Comparison of ENCODE assay signal across 8 mouse cellular contexts in the genomic region with DNA sequence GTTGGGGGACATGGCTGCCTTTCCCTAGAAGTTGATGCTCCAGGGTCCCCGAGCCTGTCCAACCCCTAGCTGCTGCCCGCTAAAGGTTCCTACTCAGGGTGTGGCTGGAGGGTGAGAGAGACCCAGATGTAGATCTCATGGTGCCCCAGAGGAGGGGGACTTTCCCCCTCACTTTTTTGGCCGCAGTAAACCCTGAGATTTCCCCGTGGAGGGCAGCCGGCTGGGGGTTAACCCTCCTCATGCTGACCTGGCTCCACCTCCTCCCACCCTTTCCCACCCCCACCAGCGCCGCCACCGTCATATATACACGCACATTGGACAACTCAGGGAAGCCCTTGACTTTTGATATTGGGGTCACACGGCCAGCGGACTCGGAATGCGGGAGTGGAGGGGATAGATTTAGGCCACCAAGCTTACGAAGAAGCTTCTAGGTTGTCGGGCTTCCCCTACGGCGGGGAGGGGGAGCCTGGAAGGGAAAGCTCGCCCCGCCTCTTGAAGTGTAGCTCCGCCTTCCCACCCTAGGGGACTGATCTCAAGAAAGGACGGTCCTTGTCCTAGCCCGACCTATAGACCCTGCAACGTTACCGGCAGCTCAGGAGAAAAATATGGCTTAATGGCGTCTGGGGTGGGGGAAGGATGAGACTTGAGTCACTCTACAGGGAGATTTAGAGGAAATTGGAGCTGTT. TPM values are rescaled to one million over a fixed set of nuclear protein-coding genes. Genes with fewer than 3 reads are reported as not detected.
A peak's percentile ranks its signal among the peaks of the same experiment; 100 is the strongest.
DNase-seq lines count a peak whose midpoint lies in the region; ATAC-seq lines count a peak whose summit lies in the region.

No protein-coding gene starts in this region.

- no peak overlapping the region for H3K9ac ChIP-seq in forebrain, embryonic 14.5 days (ENCODE audit: low read length)
- H3K9ac ChIP-seq in limb, embryonic 12.5 days (replicated peaks): peak overlapping the region; percentile 64
- peak overlapping the region; percentile 8 for H3K9ac ChIP-seq in midbrain, embryonic 12.5 days (replicated peaks)

- no peak overlapping the region for H3K27ac ChIP-seq in forebrain, embryonic 14.5 days (ENCODE audit: low read depth, low read length)
- H3K27ac ChIP-seq in limb, embryonic 12.5 days: peak overlapping the region; percentile 66; the same call in 1 of the 2 replicates
- no peak overlapping the region for H3K27ac ChIP-seq in midbrain, embryonic 12.5 days (replicated peaks)

- peak; percentile 45; the same call in 1 of the 2 replicates for ATAC-seq in forebrain, embryonic 14.5 days
- peak; percentile 46 to 55 for ATAC-seq in hematopoietic stem cell, adult 5-6 weeks (replicated peaks in 1 of 2; ENCODE audit: insufficient read depth in 1 of 2, low FRiP score in 2 of 2, low TSS enrichment in 1 of 2, low read depth in 1 of 2, poor library complexity in 2 of 2, severe bottlenecking in 2 of 2)
- ATAC-seq in limb, embryonic 12.5 days (ENCODE audit: insufficient number of reproducible peaks, insufficient read depth, low FRiP score, low TSS enrichment, low read depth): peak; percentile 9
- peak; percentile 34; the same call in 1 of the 2 replicates for ATAC-seq in midbrain, embryonic 12.5 days (ENCODE audit: low FRiP score, low read depth)

- H3K4me2 ChIP-seq in forebrain, embryonic 14.5 days (ENCODE audit: low read length): peak overlapping the region; percentile 42
- peak overlapping the region; percentile 74 for H3K4me2 ChIP-seq in limb, embryonic 12.5 days
- H3K4me2 ChIP-seq in midbrain, embryonic 12.5 days (replicated peaks): peak overlapping the region; percentile 50

- no peaks in the 10 kb centered on the region for H3K36me3 ChIP-seq in forebrain, embryonic 14.5 days (ENCODE audit: control insufficient read depth, insufficient read depth, low read length)
- H3K36me3 ChIP-seq in limb, embryonic 12.5 days: no peaks in the 10 kb centered on the region
- H3K36me3 ChIP-seq in midbrain, embryonic 12.5 days: no peaks in the 10 kb centered on the region

- peak; percentile 41 to 55 for DNase-seq in cerebellum, adult 18-20 months
- no peak for DNase-seq in cerebellum, postnatal 4 days (ENCODE audit: low spot score in 2 of 2)
- DNase-seq in brain, adult 2 months (ENCODE audit: low read depth, low spot score): peak; percentile 48
- DNase-seq in forebrain, embryonic 14.5 days (ENCODE audit: low spot score): peak; percentile 46
- DNase-seq in spleen, postnatal 4 days (ENCODE audit: low spot score in 2 of 2): peak; percentile 78 to 87

- 0 out of 2 replicates have a peak, but pooled peaks cover 8% of the 10 kb centered on the region for H3K4me1 ChIP-seq in forebrain, embryonic 14.5 days (ENCODE audit: control insufficient read depth, insufficient read depth, low read length)
- peaks cover 26% of the 10 kb centered on the region for H3K4me1 ChIP-seq in limb, embryonic 12.5 days (replicated peaks)
- H3K4me1 ChIP-seq in midbrain, embryonic 12.5 days: peaks cover 19% of the 10 kb centered on the region

- H3K9me3 ChIP-seq in forebrain, embryonic 14.5 days (replicated peaks; ENCODE audit: control insufficient read depth, low read length): no peaks in the 10 kb centered on the region
- no peaks in the 10 kb centered on the region for H3K9me3 ChIP-seq in limb, embryonic 12.5 days
- H3K9me3 ChIP-seq in midbrain, embryonic 12.5 days: no peaks in the 10 kb centered on the region

- H3K27me3 ChIP-seq in forebrain, embryonic 14.5 days (replicated peaks; ENCODE audit: control insufficient read depth, insufficient read depth, low read length): peaks cover 23% of the 10 kb centered on the region
- H3K27me3 ChIP-seq in limb, embryonic 12.5 days: no peaks in the 10 kb centered on the region
- H3K27me3 ChIP-seq in midbrain, embryonic 12.5 days: peaks cover 30% of the 10 kb centered on the region

- 4% methylated on average over 25 of the region's 25 CpGs for WGBS in forebrain, embryonic 14.5 days
- WGBS in limb, embryonic 12.5 days: 3% methylated on average over 25 of the region's 25 CpGs
- WGBS in midbrain, embryonic 12.5 days: 2% methylated on average over 25 of the region's 25 CpGs

- H3K4me3 ChIP-seq in forebrain, embryonic 14.5 days (ENCODE audit: low read depth, low read length): peak overlapping the region; percentile 26
- peak overlapping the region; percentile 42 for H3K4me3 ChIP-seq in limb, embryonic 12.5 days (replicated peaks)
- H3K4me3 ChIP-seq in midbrain, embryonic 12.5 days: peak overlapping the region; percentile 36

RNA-seq across cellular contexts. Expression of a gene that starts 0.9 kb away (rescaled TPM):
- 3.4 and 3.7 TPM in 2 replicates for polyA plus RNA-seq in forebrain, embryonic 14.5 days (2014; fragmentation: Nextera tagmentation; extraction: Ambion mirVana)
- 49.8 and 50.8 TPM in 2 replicates for total RNA-seq in hematopoietic stem cell, adult 5-6 weeks (2017)
- 8.7 and 12.1 TPM in 2 replicates for polyA plus RNA-seq in limb, embryonic 12.5 days (2016; fragmentation: Nextera tagmentation; extraction: Ambion mirVana)
- 6.1 and 9.0 TPM in 2 replicates for polyA plus RNA-seq in midbrain, embryonic 12.5 days (2016; fragmentation: Nextera tagmentation; extraction: Ambion mirVana)

RNA-seq across cellular contexts. Expression of a gene that starts 22.7 kb away (rescaled TPM):
- polyA plus RNA-seq in forebrain, embryonic 14.5 days (2014; fragmentation: Nextera tagmentation; extraction: Ambion mirVana): 60.2 and 81.2 TPM in 2 replicates
- total RNA-seq in hematopoietic stem cell, adult 5-6 weeks (2017): 1.2 and 8.6 TPM in 2 replicates
- polyA plus RNA-seq in limb, embryonic 12.5 days (2016; fragmentation: Nextera tagmentation; extraction: Ambion mirVana): 87.6 and 94.7 TPM in 2 replicates
- polyA plus RNA-seq in midbrain, embryonic 12.5 days (2016; fragmentation: Nextera tagmentation; extraction: Ambion mirVana): 94.0 and 98.1 TPM in 2 replicates

RNA-seq across cellular contexts. Expression of a gene that starts 23.0 kb away (rescaled TPM):
- 5.8 TPM in 2 replicates for polyA plus RNA-seq in forebrain, embryonic 14.5 days (2014; fragmentation: Nextera tagmentation; extraction: Ambion mirVana)
- total RNA-seq in hematopoietic stem cell, adult 5-6 weeks (2017): 41.8 and 43.0 TPM in 2 replicates
- polyA plus RNA-seq in limb, embryonic 12.5 days (2016; fragmentation: Nextera tagmentation; extraction: Ambion mirVana): 12.6 and 13.5 TPM in 2 replicates
- 10.0 and 10.3 TPM in 2 replicates for polyA plus RNA-seq in midbrain, embryonic 12.5 days (2016; fragmentation: Nextera tagmentation; extraction: Ambion mirVana)

RNA-seq across cellular contexts. Expression of a gene that starts 24.7 kb away (rescaled TPM):
- polyA plus RNA-seq in forebrain, embryonic 14.5 days (2014; fragmentation: Nextera tagmentation; extraction: Ambion mirVana): 1.8 and 1.9 TPM in 2 replicates
- total RNA-seq in hematopoietic stem cell, adult 5-6 weeks (2017): 17.9 and 26.7 TPM in 2 replicates
- 15.3 and 19.1 TPM in 2 replicates for polyA plus RNA-seq in limb, embryonic 12.5 days (2016; fragmentation: Nextera tagmentation; extraction: Ambion mirVana)
- polyA plus RNA-seq in midbrain, embryonic 12.5 days (2016; fragmentation: Nextera tagmentation; extraction: Ambion mirVana): 3.7 and 4.5 TPM in 2 replicates

Comparison
In these comparisons a context has a peak if more than half of its experiments do, and no peak if none do; other contexts are left out.
1. DNase-seq: peak in cerebellum, adult 18-20 months (2 of 2), brain, adult 2 months (single experiment), forebrain, embryonic 14.5 days (single experiment) and spleen, postnatal 4 days (2 of 2); none in cerebellum, postnatal 4 days (0 of 2).
2. Peak in every context shown above with its lines, with median percentiles within 50 percentile points of each other: ATAC-seq, H3K4me2 ChIP-seq and H3K4me3 ChIP-seq.